Mouse (Mus musculus) heart, postnatal 0 days (tissue): ENCODE measurements around the gene Capn10. TPM values are rescaled to one million over a fixed set of nuclear protein-coding genes. Genes with fewer than 3 reads are reported as not detected.

ENCODE experiments used
- ATAC-seq: fragments of 200-750 bp; cut with Nextera tagmentation; 2 replicates; pipeline ENCODE4 v1.8.0; 2017; ENCODE audit warnings: low read depth, moderate number of reproducible peaks, moderate library complexity; ENCODE audit not compliant: insufficient read depth
- DNase-seq: peaks from one replicate; pipeline ENCODE4 v3.0.0-alpha.2; 2016; ENCODE audit warnings: low spot score
- H3K27ac ChIP-seq: fragments of 300-500 bp; sonication (generic); 2 replicates; pipeline ENCODE4 v1.5.1; 2014; ENCODE audit warnings: low read depth, mild to moderate bottlenecking
- H3K27me3 ChIP-seq: fragments of 300-500 bp; sonication (generic); 2 replicates; pipeline ENCODE4 v1.6.1; 2014; ENCODE audit warnings: low read length, mixed read lengths; ENCODE audit not compliant: control insufficient read depth, insufficient read depth
- H3K36me3 ChIP-seq: fragments of 300-500 bp; sonication (generic); replicated peaks from 2 replicates; pipeline ENCODE4 v1.6.1; 2014; ENCODE audit warnings: low read length, mixed read lengths; ENCODE audit not compliant: control insufficient read depth, insufficient read depth
- H3K4me1 ChIP-seq: fragments of 300-500 bp; sonication (generic); 2 replicates; pipeline ENCODE4 v1.6.1; 2014; ENCODE audit warnings: antibody characterized with exemption; ENCODE audit not compliant: control insufficient read depth, insufficient read depth
- H3K4me2 ChIP-seq: fragments of 300-500 bp; sonication (generic); 2 replicates; pipeline ENCODE4 v1.6.1; 2014; ENCODE audit warnings: low read depth, mild to moderate bottlenecking, low read length, moderate library complexity
- H3K4me3 ChIP-seq: fragments of 300-500 bp; sonication (generic); 2 replicates; pipeline ENCODE4 v1.5.1; 2014; ENCODE audit warnings: low read depth, low read length
- H3K9ac ChIP-seq: fragments of 300-500 bp; sonication (generic); replicated peaks from 2 replicates; pipeline ENCODE4 v1.6.1; 2014; ENCODE audit warnings: low read depth, low read length, mixed read lengths
- H3K9me3 ChIP-seq: fragments of 300-500 bp; sonication (generic); replicated peaks from 2 replicates; pipeline ENCODE4 v1.6.1; 2016; ENCODE audit warnings: low read length; ENCODE audit not compliant: control insufficient read depth
- CTCF ChIP-seq: IDR thresholded peaks from 2 replicates; pipeline ENCODE4 v1.5.1; 2016; ENCODE audit warnings: antibody characterized with exemption, control low read depth, low read depth
- EP300 ChIP-seq: IDR thresholded peaks from 2 replicates; pipeline ENCODE4 v1.6.1; 2016; ENCODE audit warnings: antibody characterized with exemption, low read depth
- WGBS: fragments of 180-500 bp; shearing (Covaris S2); extraction: QIAGEN DNeasy Blood & Tissue Kit; methylation state at CpG from one replicate; pipeline ENCODE4 v1.1.7; 2014; 5-methylcytosine and 5-hydroxymethylcytosine counted together
- polyA plus RNA-seq: library from polyadenylated mRNA; unstranded; fragments of >200 nt; fragmentation: Nextera tagmentation; extraction: Ambion mirVana; gene quantifications from 2 replicates; pipeline ENCODE4 v1.2.1, GENCODE M21; 2015
- total RNA-seq: library from RNA; depleted of rRNA; stranded (reverse); fragments of >200 nt; gene quantifications from 2 replicates; pipeline ENCODE4 v1.2.3, GENCODE M21; 2014; ENCODE audit warnings: low replicate concordance

Gene Capn10
- total and polyA plus RNA-seq, 2 experiments from 2014 or later: 10.7 to 46.3 TPM

- H3K36me3 ChIP-seq: no peaks in the 10 kb centered on the region
- ATAC-seq (no peak), DNase-seq (no peak)
- WGBS: 70% methylated on average over 7 of the region's 7 CpGs
- no peak overlapping the region for H3K4me3 ChIP-seq
- H3K27ac ChIP-seq: peak overlapping the region; percentile 8; the same call in 1 of the 2 replicates
- H3K4me2 ChIP-seq: no peak overlapping the region
- H3K9me3 ChIP-seq: no peaks in the 10 kb centered on the region
- H3K9ac ChIP-seq: no peak overlapping the region
- TF ChIP-seq CTCF (no peak), EP300 (no peak)
- no peaks in the 10 kb centered on the region for H3K27me3 ChIP-seq
- peaks cover 18% of the 10 kb centered on the region for H3K4me1 ChIP-seq
These were observed 38.0 kb downstream of the Capn10 start for GRCm38 (mm10) chr1:92971879-92972795.

- whole genome bisulfite sequencing: 0% methylated on average over 1 of the region's 1 CpGs
- Histone ChIP-seq H3K9ac (no peak overlapping the region), H3K4me2 (no peak overlapping the region), H3K4me1 (peaks cover 18% of the 10 kb centered on the region), H3K36me3 (no peaks in the 10 kb centered on the region), H3K27ac (peak overlapping the region; percentile 8; the same call in 1 of the 2 replicates), H3K9me3 (no peaks in the 10 kb centered on the region), H3K27me3 (no peaks in the 10 kb centered on the region), H3K4me3 (no peak overlapping the region)
- TF ChIP-seq CTCF: no peak
- no peak for TF ChIP-seq EP300
- peak; percentile 58 for DNase-seq
- peak; percentile 66 for ATAC-seq
These were observed 38.7 kb downstream of the Capn10 start for GRCm38 (mm10) chr1:92972854-92973253.

- TF ChIP-seq CTCF (no peak), EP300 (no peak)
- DNase-seq (peak; percentile 49), ATAC-seq (peak; percentile 32; the same call in 1 of the 2 replicates)
- Histone ChIP-seq H3K9ac (no peak overlapping the region), H3K36me3 (no peaks in the 10 kb centered on the region), H3K4me3 (no peak overlapping the region), H3K27me3 (0 out of 2 replicates have a peak, but pooled peaks cover 3% of the 10 kb centered on the region), H3K4me1 (peaks cover 27% of the 10 kb centered on the region), H3K27ac (no peak overlapping the region), H3K4me2 (no peak overlapping the region), H3K9me3 (no peaks in the 10 kb centered on the region)
- WGBS: 25% methylated on average over 6 of the region's 6 CpGs
These were observed 42.0 kb downstream of the Capn10 start for GRCm38 (mm10) chr1:92976141-92976566.

GRCm38 (mm10) chr1:92978645-92979044, 44.5 kb downstream of the Capn10 start:
- Histone ChIP-seq H3K27me3 (0 out of 2 replicates have a peak, but pooled peaks cover 3% of the 10 kb centered on the region), H3K4me3 (no peak overlapping the region), H3K36me3 (no peaks in the 10 kb centered on the region), H3K9ac (no peak overlapping the region), H3K27ac (no peak overlapping the region), H3K9me3 (no peaks in the 10 kb centered on the region), H3K4me1 (peaks cover 20% of the 10 kb centered on the region; the same call in 1 of the 2 replicates), H3K4me2 (no peak overlapping the region)
- no peak for ATAC-seq
- TF ChIP-seq CTCF (no peak), EP300 (no peak)
- 37% methylated on average over 7 of the region's 7 CpGs for WGBS
- no peak for DNase-seq

GRCm38 (mm10) chr1:92979073-92979602, 45.0 kb downstream of the Capn10 start:
- TF ChIP-seq CTCF (no peak), EP300 (no peak)
- 0 out of 2 replicates have a peak, but pooled peaks cover 3% of the 10 kb centered on the region for H3K27me3 ChIP-seq
- WGBS: 23% methylated on average over 11 of the region's 11 CpGs
- no peaks in the 10 kb centered on the region for H3K9me3 ChIP-seq
- H3K9ac ChIP-seq: no peak overlapping the region
- no peaks in the 10 kb centered on the region for H3K36me3 ChIP-seq
- no peak for DNase-seq
- H3K4me3 ChIP-seq: no peak overlapping the region
- peaks cover 20% of the 10 kb centered on the region; the same call in 1 of the 2 replicates for H3K4me1 ChIP-seq
- H3K27ac ChIP-seq: no peak overlapping the region
- peak; percentile 10; the same call in 1 of the 2 replicates for ATAC-seq
- no peak overlapping the region for H3K4me2 ChIP-seq
